Mouse (Mus musculus) cerebral cortex, adult 2 months (tissue): ENCODE results near the gene Nek8.

Experiments used
- WGBS: fragments of 180-500 bp; shearing (Covaris S2); methylation state at CpG from one replicate; pipeline ENCODE4 v1.1.7; 2018; 5-methylcytosine and 5-hydroxymethylcytosine counted together

Gene Nek8

GRCm38 (mm10) chr11:78167257-78167959 is 9.1 kb downstream of the Nek8 start:
- 92% methylated on average over 14 of the region's 14 CpGs for WGBS

GRCm38 (mm10) chr11:78166640-78167039 is 9.8 kb downstream of the Nek8 start:
- WGBS: 92% methylated on average over 6 of the region's 6 CpGs

- 70% methylated on average over 4 of the region's 4 CpGs for WGBS
Observed at GRCm38 (mm10) chr11:78166161-78166560, 10.3 kb downstream of the Nek8 start.

GRCm38 (mm10) chr11:78165761-78166109 is 10.7 kb downstream of the Nek8 start:
- WGBS: 3% methylated on average over 16 of the region's 16 CpGs

- under 1% methylated on average over 77 of the region's 78 CpGs for WGBS
Observed at GRCm38 (mm10) chr11:78164924-78165760, 11.3 kb downstream of the Nek8 start, which contains the start of gene Traf4. Gene Traf4, minus strand, starts transcription at chr11:78165589.

GRCm38 (mm10) chr11:78164604-78164923 is 11.9 kb downstream of the Nek8 start:
- whole genome bisulfite sequencing: 1% methylated on average over 14 of the region's 14 CpGs

- 6% methylated on average over 22 of the region's 22 CpGs for WGBS
Observed at GRCm38 (mm10) chr11:78163681-78164603, 12.5 kb downstream of the Nek8 start.

- 95% methylated on average over 2 of the region's 2 CpGs for WGBS
Observed at GRCm38 (mm10) chr11:78163045-78163444, 13.4 kb downstream of the Nek8 start.

GRCm38 (mm10) chr11:78162504-78162903 is 14.0 kb downstream of the Nek8 start:
- whole genome bisulfite sequencing: 49% methylated on average over 6 of the region's 6 CpGs

- 37% methylated on average over 4 of the region's 4 CpGs for WGBS
Observed at GRCm38 (mm10) chr11:78161968-78162367, 14.5 kb downstream of the Nek8 start.

GRCm38 (mm10) chr11:78161169-78161568 is 15.3 kb downstream of the Nek8 start:
- WGBS: 90% methylated on average over 14 of the region's 14 CpGs

GRCm38 (mm10) chr11:78160675-78161074 is 15.8 kb downstream of the Nek8 start:
- 80% methylated on average over 3 of the region's 3 CpGs for WGBS

GRCm38 (mm10) chr11:78160171-78160570 is 16.3 kb downstream of the Nek8 start:
- WGBS: 85% methylated on average over 18 of the region's 18 CpGs

- 71% methylated on average over 7 of the region's 7 CpGs for WGBS
Observed at GRCm38 (mm10) chr11:78159557-78159956, 16.9 kb downstream of the Nek8 start.

- WGBS: 11% methylated on average over 2 of the region's 2 CpGs
Observed at GRCm38 (mm10) chr11:78159096-78159495, 17.4 kb downstream of the Nek8 start.

GRCm38 (mm10) chr11:78156156-78156699 is 20.2 kb downstream of the Nek8 start:
- 73% methylated on average over 6 of the region's 6 CpGs for WGBS

- WGBS: 77% methylated on average over 5 of the region's 5 CpGs
Observed at GRCm38 (mm10) chr11:78155674-78156073, 20.8 kb downstream of the Nek8 start.

GRCm38 (mm10) chr11:78153778-78154177 is 22.7 kb downstream of the Nek8 start:
- WGBS: 57% methylated on average over 13 of the region's 13 CpGs

- WGBS: 24% methylated on average over 9 of the region's 9 CpGs
Observed at GRCm38 (mm10) chr11:78152299-78153231, 23.9 kb downstream of the Nek8 start.

GRCm38 (mm10) chr11:78151161-78151560 is 25.3 kb downstream of the Nek8 start:
- 34% methylated on average over 1 of the region's 1 CpGs for WGBS
